Mouse (Mus musculus): Measurements from ENCODE around the gene Gm9747.

DNA sequence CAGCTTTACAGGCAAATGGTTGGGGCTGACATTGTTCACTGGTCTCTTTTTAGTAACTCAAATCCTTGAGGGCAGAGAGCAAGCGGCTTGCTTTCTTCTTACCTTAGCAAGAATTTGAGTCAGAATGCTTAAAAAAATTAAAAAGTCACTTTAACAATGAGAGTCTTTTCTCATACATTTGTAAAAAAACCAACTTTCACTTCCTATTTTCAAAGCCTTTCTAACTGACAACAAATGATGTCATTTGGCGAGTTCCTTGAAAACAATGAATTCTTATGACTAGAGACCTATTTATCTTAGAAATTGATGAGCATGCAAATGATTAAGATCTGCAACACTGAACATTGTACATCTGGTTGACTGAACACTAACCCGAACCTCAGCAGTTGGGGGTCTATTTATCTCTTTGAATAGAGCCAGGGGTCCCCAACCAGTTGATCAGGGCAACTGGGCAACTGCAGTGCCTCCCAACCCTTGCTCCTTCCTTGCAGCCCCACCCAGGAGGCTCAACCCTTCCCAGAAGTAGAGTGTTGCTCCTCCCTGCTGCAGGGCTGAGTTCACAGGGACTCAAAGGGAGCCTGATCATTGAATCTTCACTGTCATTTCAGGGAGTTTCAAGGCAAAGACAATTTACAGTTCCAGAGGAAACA lies 2.7 kb downstream of the Gm9747 start:
- no peak for TF ChIP-seq CTCF (IDR thresholded peaks at IDR 0.05; ENCODE audit: low read depth)
- TF ChIP-seq EP300 (IDR thresholded peaks at IDR 0.05; ENCODE audit: low read depth), result no peak
